Mouse (Mus musculus) kidney, postnatal 25 days (tissue): ENCODE results near the gene Gm5862.
"Not testable (repeated sequence)": the region's sequence is repeated elsewhere in the genome, so short reads cannot be mapped to it uniquely, and the experiment has no call there.

ENCODE experiments used
- DNase-seq, 2 experiments: peaks; one replicate each; pipeline ENCODE4 v3.0.0; 2021; ENCODE audit warnings: mixed read lengths in 2 of 2

Gm5862 gene

GRCm38 (mm10) chr5:26022816-26023215 is at the start of gene Gm5862:
Gene Gm5862, minus strand, starts transcription at chr5:26022916.
- DNase-seq, result not testable (repeated sequence)

- DNase-seq, result peak in 1 of 2 experiments; percentile 1
These were observed 48.0 kb upstream of the Gm5862 start for GRCm38 (mm10) chr5:26070716-26071115.

- not testable (repeated sequence) for DNase-seq
These were observed 35.8 kb upstream of the Gm5862 start, which contains the start of gene Gm7347 for GRCm38 (mm10) chr5:26058481-26058880. Gene Gm7347, minus strand, starts transcription at chr5:26058581.

GRCm38 (mm10) chr5:26039458-26039857 is 16.7 kb upstream of the Gm5862 start, which contains the start of gene Speer4a:
Gene Speer4a, minus strand, starts transcription at chr5:26039558.
- DNase-seq, result not testable (repeated sequence)

DNA sequence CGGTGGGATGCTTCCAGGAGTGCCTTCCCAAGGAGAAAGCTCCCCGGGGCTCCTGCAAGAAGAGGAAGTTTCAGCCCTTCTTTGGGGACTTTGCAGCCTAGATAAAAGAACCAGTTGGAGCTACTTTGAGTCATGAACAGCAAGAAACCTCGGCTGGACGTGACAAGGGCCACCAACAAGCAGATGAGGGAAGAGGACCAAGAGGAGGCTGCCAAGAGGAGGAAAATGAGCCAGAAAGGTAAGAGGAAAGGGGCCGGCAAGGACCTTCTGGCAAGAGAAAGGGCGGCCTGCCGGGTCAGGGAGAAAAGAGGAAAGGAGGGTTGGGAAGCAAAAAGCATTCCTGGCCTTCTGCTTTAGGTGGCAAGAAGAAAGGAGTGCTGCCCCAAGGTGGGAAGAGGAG is 15.0 kb downstream of the Gm5862 start:
- not testable (repeated sequence) for DNase-seq

- peak; percentile 1 to 36 for DNase-seq
These were observed 15.6 kb downstream of the Gm5862 start for GRCm38 (mm10) chr5:26006937-26007695.

DNA sequence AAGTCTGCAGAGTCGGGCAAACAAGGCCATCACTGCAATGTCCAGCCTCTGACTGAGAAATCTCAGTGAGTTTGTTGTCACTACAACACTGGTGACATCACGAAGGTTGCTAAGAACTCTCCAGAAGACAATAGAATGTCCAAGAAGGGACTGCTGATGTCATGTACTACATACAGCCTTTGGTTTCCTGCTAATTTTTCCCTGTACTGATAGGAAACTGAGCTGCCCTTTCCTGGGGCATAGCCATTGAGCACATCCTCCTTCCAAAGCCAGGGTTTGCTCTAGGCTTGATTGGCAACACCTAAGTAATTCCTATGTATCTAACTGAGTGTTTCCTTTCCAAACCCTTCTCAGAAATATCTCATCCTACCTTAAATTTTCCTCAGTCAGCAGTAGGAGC is 18.0 kb downstream of the Gm5862 start, which contains the start of gene Gm1979:
TSS of gene Gm1979 (minus strand) at position 101 of the 400 bp plus-strand sequence.
- DNase-seq, result not testable (repeated sequence)

DNA sequence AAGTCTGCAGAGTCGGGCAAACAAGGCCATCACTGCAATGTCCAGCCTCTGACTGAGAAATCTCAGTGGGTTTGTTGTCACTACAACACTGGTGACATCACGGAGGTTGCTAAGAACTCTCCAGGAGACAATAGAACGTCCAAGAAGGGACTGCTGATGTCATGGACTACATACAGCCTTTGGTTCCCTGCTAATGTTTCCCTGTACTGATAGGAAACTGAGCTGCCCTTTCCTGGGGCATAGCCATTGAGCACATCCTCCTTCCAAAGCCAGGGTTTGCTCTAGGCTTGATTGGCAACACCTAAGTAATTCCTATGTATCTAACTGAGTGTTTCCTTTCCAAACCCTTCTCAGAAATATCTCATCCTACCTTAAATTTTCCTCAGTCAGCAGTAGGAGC is 34.2 kb downstream of the Gm5862 start, which contains the start of gene Gm21698:
TSS of gene Gm21698 (minus strand) at position 101 of the 400 bp plus-strand sequence.
- DNase-seq, result not testable (repeated sequence)

DNA sequence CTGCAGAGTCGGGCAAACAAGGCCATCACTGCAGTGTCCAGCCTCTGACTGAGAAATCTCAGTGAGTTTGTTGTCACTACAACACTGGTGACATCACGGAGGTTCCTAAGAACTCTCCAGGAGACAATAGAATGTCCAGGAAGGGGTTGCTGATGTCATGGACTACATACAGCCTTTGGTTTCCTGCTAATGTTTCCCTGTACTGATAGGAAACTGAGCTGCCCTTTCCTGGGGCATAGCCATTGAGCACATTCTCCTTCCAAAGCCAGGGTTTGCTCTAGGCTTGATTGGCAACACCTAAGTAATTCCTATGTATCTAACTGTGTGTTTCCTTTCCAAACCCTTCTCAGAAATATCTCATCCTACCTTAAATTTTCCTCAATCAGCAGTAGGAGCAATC is 50.2 kb downstream of the Gm5862 start, which contains the start of gene Gm21680:
TSS of gene Gm21680 (minus strand) at position 101 of the 400 bp plus-strand sequence.
- not testable (repeated sequence) for DNase-seq
